Mouse (Mus musculus) A20 (cell line): ENCODE data around the gene Stat4.

ENCODE experiments used
- DNase-seq: peaks from one replicate; pipeline ENCODE4 v3.0.0-alpha.2; 2011; ENCODE audit warnings: low read depth, low spot score

Gene Stat4

DNA sequence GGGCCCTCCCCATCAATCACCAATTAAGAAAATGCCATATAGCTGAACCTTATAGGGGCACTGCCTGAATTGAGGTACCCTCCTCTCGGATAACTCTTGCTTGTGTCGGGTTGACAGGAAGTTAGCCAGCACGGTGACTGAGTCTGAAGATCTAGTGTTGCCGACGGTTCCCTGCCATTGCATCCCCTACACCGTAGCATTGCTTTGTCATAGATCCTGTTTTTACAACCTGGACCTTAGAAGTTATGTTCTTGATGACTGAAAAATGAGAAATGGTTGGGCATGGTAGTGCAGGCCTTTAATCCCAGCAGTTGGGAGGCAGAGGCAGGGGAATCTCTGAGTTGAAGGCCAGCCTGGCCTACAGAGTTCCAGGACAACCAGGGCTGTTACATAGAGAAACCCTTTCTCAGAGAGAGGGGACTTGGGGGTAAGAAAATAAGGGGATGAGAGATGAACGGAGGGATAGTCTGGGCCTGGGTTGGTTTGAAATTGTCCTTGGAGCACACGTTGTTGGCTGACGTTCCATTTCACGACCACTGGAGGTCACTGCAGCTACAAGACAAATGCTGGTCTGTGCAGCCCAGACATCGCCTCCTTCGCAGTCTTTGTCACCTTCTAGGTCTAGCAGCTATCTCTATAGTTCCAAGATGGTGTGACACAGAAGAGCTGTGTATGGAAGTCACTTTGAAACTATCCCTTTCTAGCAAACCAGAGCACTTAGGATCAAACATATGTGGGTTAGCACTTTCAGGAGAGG, 159.4 kb downstream of the Stat4 start:
- DNase-seq: peak; percentile 63

DNA sequence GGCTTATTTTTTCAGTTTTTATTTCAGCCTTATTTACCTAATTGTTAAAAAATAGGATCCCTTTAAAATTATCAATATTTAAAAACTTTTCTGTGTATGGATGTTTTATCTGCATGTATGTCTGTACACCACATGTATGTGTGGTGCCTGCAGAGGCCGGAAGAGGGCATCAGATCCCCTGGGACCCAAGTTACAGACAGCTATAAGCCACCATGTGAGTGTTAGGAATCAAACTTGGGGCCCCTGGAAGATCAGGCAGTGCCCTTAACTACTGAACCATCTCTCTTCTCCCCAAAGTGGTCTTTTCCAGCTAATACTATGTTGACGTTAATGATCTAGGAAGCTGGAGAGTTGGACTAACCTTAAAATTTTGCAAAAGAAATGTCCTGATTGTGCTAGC, 160.5 kb downstream of the Stat4 start:
- no peak for DNase-seq

DNA sequence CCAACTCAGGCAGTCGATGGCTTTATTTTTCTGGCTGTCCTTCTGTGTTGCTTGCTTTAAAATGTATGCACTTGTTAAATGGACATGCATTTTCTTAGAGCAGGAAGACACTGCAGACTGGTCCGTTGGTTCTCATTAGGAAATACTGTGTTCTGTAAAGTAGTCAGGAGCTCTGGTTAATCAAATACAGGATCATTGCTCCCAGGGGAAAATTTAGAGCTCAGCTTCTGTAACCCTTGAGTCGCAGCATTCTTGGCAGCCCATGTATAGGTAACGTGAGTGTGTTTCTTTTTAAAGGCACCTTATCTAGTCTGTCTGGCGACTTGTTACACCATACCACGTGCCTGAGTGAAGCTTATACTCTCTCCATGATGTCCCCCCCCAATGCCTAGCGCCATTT, 161.2 kb downstream of the Stat4 start:
- no peak for DNase-seq

DNA sequence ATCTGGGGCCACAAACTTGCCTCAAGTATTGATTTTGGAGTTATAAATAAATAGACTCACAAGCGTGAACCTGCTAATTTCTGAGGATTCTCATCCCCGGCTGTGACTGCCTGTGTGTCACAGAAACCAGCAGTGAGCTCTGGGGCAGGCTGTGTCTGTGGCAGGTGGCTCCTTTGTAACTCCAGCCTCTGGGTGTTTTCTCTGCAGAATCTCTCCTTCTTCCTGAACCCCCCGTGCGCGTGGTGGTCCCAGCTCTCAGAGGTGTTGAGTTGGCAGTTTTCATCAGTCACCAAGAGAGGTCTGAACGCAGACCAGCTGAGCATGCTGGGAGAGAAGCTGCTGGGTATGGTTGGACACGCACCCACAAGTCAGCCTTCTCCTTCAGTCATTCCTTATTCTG, 161.7 kb downstream of the Stat4 start:
- no peak for DNase-seq

DNA sequence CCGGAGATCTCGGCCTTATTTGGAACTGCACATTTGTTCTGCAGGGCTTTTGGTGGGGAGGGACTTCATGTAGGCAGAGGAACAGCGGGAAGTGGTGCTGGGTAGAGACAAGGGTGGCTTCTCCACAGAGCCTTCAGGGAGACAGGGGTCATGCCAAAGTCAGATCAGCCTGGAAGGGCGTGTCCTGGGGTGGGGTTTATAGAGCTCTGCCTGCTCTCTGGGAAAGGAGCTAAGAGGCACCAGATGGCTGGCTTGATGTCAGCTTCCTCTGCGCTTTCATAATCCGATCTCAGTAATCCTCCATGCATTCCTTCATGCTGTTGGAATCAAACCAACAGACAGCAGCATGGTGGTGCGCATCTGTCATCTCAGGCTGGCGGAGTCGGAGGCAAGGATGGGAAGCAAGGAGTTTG, 163.0 kb downstream of the Stat4 start:
- no peak for DNase-seq

DNA sequence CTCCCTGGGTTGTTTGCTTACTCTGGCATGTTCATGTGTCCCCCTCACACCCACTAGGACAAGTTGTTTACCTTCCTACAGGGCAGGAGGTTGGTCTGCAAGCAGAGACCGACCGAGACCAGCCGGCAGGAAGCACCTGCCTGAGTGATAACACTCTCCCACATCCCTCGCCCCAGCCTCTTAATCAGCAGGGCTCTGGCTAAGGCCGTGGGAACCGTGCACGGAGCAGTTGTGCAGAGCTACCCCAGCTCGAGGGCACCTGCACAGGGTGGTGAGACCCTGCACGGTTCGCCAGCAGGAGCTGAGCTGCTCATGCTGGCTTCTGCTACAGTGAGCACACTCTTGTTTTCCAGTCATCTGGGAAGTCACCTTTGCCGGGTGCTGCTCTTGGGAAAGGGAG, 163.7 kb downstream of the Stat4 start:
- DNase-seq: no peak

DNA sequence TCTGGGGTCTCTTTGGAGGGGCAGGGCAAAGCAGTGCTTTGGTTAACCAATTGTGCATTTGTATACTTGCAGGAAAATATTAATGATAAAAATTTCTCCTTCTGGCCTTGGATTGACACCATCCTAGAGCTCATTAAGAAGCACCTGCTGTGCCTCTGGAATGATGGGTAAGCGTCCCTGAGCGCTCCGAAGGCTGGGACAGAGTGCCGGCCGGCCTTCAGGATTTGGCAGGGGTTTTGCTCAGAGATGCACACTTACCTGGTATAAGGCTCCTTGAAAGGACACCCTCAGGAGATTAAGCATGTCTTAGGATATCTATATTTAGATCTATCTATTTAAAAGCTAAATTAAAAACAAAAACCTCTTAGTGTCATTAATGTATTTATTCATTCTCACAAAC, 164.2 kb downstream of the Stat4 start:
- no peak for DNase-seq

DNA sequence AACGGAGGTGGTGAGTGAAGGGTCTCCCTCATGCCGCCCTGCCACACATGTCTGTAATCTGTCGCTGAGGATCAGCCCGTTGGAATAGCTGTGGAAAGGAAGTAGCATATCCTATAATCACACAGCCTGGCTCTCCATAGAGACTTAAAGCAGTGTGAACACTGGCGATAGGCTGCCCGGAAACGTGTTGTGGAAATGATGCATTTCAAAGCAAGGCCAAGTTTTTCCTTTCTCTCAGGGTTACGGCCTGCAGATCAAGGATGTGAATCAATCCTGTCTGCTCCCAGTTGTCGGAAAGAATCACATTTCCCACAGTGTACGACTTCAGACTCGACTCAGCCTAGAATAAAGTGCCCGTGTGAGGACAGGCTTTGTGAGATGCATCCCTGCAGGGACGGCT, 165.4 kb downstream of the Stat4 start:
- no peak for DNase-seq

DNA sequence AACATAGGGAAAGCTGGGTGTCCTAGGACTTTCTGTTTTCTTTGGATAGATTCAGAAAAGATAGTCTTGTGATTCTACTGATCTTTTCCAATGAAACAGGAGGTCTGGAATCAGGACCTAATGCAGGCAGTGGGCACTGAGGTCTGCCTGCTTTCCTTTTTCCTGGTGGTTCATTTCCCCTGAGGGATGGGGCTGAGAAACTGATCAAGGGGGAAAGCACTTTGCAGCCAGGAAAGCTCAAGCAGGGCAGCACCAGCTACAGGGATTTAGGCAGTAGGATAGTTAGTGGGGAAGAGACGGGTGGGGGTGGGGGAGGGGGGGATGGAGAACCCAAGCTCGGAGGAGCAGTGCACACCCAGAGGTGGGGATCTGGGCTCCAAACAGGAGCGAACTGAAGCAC, 166.0 kb downstream of the Stat4 start:
- no peak for DNase-seq

DNA sequence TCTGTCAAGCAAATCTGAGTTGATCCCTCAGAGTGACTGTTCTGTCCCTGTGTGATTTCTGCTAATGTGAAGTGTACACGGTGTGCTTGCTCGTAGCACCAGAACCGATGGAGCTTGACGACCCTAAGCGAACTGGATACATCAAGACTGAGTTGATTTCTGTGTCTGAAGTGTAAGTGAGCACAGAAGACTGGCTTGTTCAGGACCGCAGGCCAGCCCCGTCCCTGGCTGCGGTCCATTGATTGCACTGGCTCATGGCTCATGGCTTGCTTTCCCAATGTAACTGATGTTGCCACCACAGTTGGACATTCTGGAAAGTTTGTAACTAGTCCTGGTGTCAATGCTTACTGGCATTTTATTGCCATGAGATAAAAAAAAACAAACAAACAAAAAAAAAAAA, 167.9 kb downstream of the Stat4 start:
- no peak for DNase-seq

DNA sequence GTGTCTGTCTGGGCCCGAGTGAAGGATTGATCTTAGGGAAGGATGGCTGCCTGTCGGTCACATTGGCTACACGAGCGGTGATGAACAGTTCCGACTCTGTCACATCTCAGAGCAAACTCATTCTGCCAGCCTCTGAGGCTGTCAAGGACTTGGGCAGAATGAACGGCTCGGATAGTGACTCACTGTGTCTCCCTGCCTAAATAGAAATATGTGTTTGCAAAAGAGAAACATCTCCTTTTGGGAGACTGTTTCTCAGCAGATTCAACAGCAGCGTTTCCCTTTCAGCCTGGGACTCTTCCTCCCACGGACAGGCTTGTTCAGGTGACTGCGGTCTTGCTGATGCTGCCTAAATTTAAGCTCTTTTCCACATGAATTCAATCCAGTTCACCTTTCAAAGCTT, 169.4 kb downstream of the Stat4 start:
- no peak for DNase-seq
